Mouse (Mus musculus) ES-E14 (cell line): Measurements from ENCODE around the gene Cd22.

Experiments used
- CHD2 ChIP-seq: IDR thresholded peaks from 2 replicates; pipeline ENCODE4 v1.6.1; 2014; ENCODE audit warnings: mild to moderate bottlenecking, low read depth, low read length, inconsistent platforms
- HCFC1 ChIP-seq: IDR thresholded peaks from 2 replicates; pipeline ENCODE4 v1.6.1; 2012; ENCODE audit warnings: low read length, inconsistent platforms, borderline replicate concordance; ENCODE audit not compliant: insufficient read depth

GRCm38 (mm10) chr7:30904042-30904441, 23.9 kb upstream of the Cd22 start:
- no peak for TF ChIP-seq HCFC1
- no peak for TF ChIP-seq CHD2
